Mouse (Mus musculus): ENCODE measurements around the gene Dchs2. TPM values are rescaled to one million over a fixed set of nuclear protein-coding genes. Genes with fewer than 3 reads are reported as not detected.
"Not testable (repeated sequence)": the region's sequence is repeated elsewhere in the genome, so short reads cannot be mapped to it uniquely, and the experiment has no call there.

Dchs2 gene
- polyA plus RNA-seq, 1 experiment from 2014 or later, result 0.02 TPM

DNA sequence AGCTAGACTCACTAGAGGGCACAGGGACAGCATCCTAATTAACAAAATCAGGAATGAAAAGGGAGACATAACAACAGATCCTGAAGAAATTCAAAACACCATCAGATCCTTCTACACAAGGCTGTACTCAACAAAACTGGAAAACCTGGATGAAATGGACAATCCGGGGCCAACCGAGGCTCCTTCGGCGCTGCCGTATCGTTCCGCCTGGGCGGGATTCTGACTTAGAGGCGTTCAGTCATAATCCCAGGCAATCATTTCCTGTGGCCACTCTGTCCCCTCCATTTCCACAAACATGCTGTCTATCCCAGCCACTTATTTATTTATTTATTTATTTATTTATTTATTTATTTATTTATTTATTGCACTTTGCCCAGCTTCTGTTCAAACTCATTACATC is 3.8 kb upstream of the Dchs2 start:
- H3K9me3 ChIP-seq (replicated peaks); ATAC-seq; H3K4me2 ChIP-seq; H3K36me3 ChIP-seq; H3K4me3 ChIP-seq; H3K4me1 ChIP-seq; H3K27ac ChIP-seq; H3K9ac ChIP-seq: not testable (repeated sequence)
- 85% methylated on average over 9 of the region's 9 CpGs for WGBS (ENCODE audit: insufficient replicate concordance)
- peaks cover 47% of the 10 kb centered on the region for H3K27me3 ChIP-seq (replicated peaks)

DNA sequence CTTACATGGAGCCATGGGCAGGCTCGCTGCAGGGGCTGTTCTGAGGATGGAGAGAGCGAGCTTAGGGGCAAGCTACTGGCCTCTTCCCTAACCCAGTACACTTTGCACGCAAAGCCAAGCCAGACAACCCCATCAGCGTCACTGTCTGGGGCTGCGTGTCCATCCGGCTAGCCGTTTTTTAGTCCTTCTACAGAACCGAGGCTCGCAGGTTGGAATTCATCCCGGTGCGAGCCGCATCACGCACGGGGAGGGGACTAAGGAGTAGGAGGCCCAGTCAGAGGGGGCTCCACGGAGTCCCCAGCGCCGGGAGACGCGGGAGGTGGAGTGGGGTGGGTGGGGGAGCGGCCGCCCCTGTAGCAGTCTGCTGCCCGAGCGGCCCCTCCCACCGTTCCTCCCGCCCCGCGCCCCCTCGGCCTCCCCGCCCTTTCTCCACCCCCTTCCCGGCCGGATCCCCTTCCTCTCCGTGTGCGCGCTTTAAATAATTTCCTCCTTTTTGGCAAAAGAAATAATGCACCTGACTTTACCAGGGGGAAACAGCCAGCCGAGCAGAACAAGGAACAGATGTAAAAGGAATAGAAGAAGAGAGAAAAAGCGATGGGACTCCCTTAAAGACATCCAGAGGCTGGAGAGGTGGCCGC is 541 bp upstream of the Dchs2 start:
- Histone ChIP-seq H3K9me3 (replicated peaks) (no peaks in the 10 kb centered on the region), H3K27ac (no peak overlapping the region), H3K4me2 (peak overlapping the region; percentile 67), H3K9ac (no peak overlapping the region), H3K4me1 (no peaks in the 10 kb centered on the region), H3K27me3 (replicated peaks) (peaks cover 71% of the 10 kb centered on the region), H3K4me3 (peak overlapping the region; percentile 43), H3K36me3 (no peaks in the 10 kb centered on the region)
- no peak for ATAC-seq
- WGBS (ENCODE audit: insufficient replicate concordance), result 2% methylated on average over 36 of the region's 37 CpGs

DNA sequence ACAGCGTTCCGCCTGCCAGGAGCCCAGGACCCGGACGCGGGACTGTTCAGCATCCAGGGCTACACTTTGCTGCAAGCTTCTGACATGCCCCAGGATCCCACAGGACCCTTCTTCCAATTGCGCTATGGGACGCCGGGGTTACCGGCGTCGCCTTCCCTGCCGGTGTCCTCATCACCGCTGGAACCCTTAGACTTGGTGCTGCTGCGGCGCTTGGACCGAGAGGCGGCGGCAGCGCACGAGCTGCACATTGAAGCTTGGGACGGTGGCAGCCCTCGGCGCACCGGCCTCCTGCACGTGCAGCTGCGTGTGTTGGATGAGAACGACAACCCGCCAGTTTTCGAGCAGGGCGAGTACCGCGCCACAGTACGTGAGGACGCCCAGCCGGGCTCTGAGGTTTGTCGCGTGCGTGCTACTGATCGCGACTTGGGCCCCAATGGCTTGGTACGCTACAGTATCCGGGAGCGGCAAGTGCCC is 738 bp downstream of the Dchs2 start:
- H3K4me3 ChIP-seq, result peak overlapping the region; percentile 43
- no peaks in the 10 kb centered on the region for H3K36me3 ChIP-seq
- H3K4me1 ChIP-seq, result no peaks in the 10 kb centered on the region
- H3K27ac ChIP-seq, result no peak overlapping the region
- no peaks in the 10 kb centered on the region for H3K9me3 ChIP-seq (replicated peaks)
- no peak for ATAC-seq
- 2% methylated on average over 43 of the region's 43 CpGs for WGBS (ENCODE audit: insufficient replicate concordance)
- peaks cover 71% of the 10 kb centered on the region for H3K27me3 ChIP-seq (replicated peaks)
- no peak overlapping the region for H3K9ac ChIP-seq
- H3K4me2 ChIP-seq, result peak overlapping the region; percentile 67

DNA sequence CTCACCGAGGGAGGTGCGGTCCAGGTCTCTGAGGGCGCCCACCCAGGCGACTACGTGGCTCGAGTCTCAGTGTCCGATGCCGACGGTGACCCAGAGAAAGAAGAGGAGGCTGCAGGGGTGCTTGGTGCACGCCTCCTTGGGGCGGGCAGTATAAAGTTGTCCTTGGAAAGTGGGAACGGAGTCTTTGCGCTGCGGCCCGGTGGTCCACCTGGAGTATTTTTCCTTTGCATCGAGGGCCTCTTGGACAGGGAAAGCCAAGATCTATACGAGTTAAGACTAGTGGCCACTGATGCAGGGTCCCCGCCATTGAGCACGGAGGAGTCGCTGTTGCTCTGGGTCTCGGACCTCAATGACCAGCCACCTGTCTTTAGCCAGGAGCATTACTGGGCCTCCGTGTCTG is 1.4 kb downstream of the Dchs2 start:
- Histone ChIP-seq H3K9ac (no peak overlapping the region), H3K4me2 (peak overlapping the region; percentile 67; the same call in 1 of the 2 replicates), H3K36me3 (no peaks in the 10 kb centered on the region), H3K27me3 (replicated peaks) (peaks cover 71% of the 10 kb centered on the region), H3K4me3 (no peak overlapping the region), H3K27ac (no peak overlapping the region), H3K4me1 (no peaks in the 10 kb centered on the region), H3K9me3 (replicated peaks) (no peaks in the 10 kb centered on the region)
- no peak for ATAC-seq
- WGBS (ENCODE audit: insufficient replicate concordance), result 5% methylated on average over 22 of the region's 22 CpGs

DNA sequence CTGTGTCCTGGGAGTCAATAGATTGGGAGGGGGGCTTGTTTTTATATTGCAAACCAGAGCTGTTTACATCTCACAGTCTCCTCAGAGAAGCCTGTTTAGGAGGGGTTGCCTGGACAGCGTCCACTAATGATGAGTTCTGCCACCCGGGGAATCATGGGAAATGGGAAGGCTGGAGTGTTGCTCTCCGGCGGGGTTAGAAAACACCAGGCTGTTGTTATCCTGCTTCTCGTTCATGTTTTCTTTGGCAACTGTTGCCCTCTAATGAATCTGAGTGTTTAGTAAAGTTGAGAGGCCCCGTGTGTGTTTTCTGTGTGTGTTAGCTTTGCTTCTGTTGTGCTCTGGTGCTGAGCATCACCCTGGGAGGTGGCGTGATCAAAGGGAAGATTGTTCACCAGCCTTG is 8.7 kb downstream of the Dchs2 start:
- Histone ChIP-seq H3K4me3 (no peak overlapping the region), H3K27me3 (replicated peaks) (0 out of 2 replicates have a peak, but pooled peaks cover 3% of the 10 kb centered on the region), H3K4me2 (no peak overlapping the region), H3K27ac (no peak overlapping the region), H3K36me3 (no peaks in the 10 kb centered on the region), H3K9ac (no peak overlapping the region), H3K9me3 (replicated peaks) (no peaks in the 10 kb centered on the region), H3K4me1 (no peaks in the 10 kb centered on the region)
- 63% methylated on average over 7 of the region's 7 CpGs for WGBS (ENCODE audit: insufficient replicate concordance)
- no peak for ATAC-seq

DNA sequence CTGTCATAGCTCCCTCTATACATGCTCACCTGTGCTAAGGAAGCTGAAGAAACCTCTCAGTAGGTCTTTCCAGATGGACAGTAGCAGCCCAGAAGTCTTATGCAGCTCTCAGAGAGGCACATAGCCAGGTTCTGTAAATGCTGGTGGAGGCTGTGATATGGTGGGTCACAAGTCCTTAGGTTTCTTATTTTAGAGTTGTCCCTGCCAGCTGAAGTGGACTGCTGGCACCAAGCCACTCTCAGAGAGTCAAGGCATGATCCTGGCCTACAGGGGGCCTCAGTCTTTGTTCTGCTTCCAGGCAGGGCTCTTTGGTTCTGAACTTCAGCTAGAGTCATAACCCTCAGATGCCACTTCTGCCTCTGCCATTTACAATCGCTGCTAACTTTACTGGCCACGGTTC is 11.1 kb downstream of the Dchs2 start:
- 62% methylated on average over 2 of the region's 2 CpGs for WGBS (ENCODE audit: insufficient replicate concordance)

DNA sequence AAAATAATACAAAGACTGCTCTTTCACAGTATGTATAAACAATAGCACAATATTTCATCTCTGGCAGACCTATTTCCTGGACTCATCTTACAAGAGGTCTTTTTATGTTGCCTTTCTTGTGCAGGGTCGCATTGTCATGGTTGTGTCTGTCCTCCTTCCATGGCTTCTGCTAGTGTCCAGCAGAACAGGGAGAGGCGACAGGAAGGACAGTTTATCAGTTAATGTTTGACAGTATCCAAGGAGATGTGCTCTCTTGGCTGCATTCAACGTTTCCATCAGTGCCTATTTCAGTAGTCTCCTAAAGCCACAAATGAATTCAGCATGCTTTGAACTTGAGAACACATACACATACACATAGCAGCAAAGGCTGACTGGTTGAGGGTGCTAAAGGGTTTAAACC is 17.9 kb downstream of the Dchs2 start:
- no peak overlapping the region for H3K9ac ChIP-seq
- H3K4me3 ChIP-seq, result no peak overlapping the region
- H3K4me1 ChIP-seq, result no peaks in the 10 kb centered on the region
- 0 out of 2 replicates have a peak, but pooled peaks cover 4% of the 10 kb centered on the region for H3K27me3 ChIP-seq (replicated peaks)
- H3K27ac ChIP-seq, result no peak overlapping the region
- no peak overlapping the region for H3K4me2 ChIP-seq
- no peak for ATAC-seq
- no peaks in the 10 kb centered on the region for H3K9me3 ChIP-seq (replicated peaks)
- H3K36me3 ChIP-seq, result no peaks in the 10 kb centered on the region
- 33% methylated on average over 3 of the region's 3 CpGs for WGBS (ENCODE audit: insufficient replicate concordance)

More for the DNA sequence above, 11.1 kb downstream of the Dchs2 start:
- no peak for ATAC-seq
- H3K36me3 ChIP-seq, result no peaks in the 10 kb centered on the region
- H3K9me3 ChIP-seq (replicated peaks), result no peaks in the 10 kb centered on the region
- no peak overlapping the region for H3K4me2 ChIP-seq
- H3K27me3 ChIP-seq (replicated peaks), result no peaks in the 10 kb centered on the region
- no peak overlapping the region for H3K9ac ChIP-seq
- H3K27ac ChIP-seq, result no peak overlapping the region
- H3K4me3 ChIP-seq, result no peak overlapping the region
- no peaks in the 10 kb centered on the region for H3K4me1 ChIP-seq

DNA sequence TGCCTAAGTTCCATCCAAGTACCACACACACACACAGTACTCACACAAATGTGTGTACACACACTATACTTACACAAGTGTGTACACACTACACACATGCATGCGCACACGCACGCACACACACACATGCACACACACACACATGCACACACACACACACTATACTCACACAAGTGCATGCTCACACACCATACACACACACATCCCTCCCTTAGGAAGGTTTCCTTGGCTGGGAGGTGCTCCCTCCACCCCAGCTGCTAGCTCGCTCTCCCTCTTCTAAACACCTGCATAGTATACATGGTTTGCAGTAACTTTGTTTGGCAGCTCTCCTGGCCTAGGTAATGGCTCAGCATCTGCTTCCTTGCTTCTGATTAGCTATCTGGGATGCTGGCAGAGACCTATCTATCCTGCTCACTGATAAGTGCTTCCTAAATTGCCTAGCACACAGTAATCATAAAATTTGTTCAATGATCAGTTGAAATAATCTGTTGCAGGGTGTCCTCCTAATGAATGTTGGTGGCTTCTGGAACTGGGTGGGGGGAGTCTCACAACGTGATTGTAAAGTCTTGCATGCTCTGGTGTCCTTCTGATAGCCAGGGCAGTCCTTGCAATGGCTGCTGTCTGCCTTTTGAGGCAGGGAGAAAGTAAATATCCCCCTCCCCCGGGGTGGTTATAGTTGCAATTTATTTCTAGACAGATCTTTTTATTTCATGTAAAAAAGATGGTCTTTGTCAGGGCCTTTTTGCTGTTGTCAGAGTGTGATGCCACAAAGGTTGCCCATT is 19.7 kb downstream of the Dchs2 start:
- no peak for ATAC-seq

DNA sequence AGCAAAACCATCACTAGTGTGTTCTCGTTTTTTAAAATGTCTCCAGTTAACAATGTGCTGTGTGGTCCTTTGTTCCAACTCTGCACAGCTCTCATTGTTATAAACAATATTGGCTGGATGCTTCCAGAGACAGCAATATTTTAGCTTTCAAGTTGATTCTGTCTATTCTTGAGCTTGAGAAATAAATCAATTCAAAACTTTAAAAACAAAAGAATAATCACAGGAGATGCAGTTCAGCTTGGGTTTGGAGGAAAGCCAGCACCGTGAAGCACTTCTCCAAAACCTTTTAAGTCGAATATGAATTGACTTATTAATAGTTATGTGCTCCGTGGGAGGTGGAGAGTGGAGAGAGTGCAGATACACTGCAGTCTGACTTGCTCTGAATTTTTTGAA is 20.3 kb downstream of the Dchs2 start:
- Histone ChIP-seq H3K4me1 (no peaks in the 10 kb centered on the region), H3K27me3 (replicated peaks) (0 out of 2 replicates have a peak, but pooled peaks cover 4% of the 10 kb centered on the region), H3K36me3 (no peaks in the 10 kb centered on the region), H3K27ac (no peak overlapping the region), H3K4me3 (no peak overlapping the region), H3K9me3 (replicated peaks) (no peaks in the 10 kb centered on the region), H3K4me2 (no peak overlapping the region), H3K9ac (no peak overlapping the region)
- WGBS (ENCODE audit: insufficient replicate concordance), result 44% methylated on average over 4 of the region's 4 CpGs
- no peak for ATAC-seq

More for the DNA sequence above, 19.7 kb downstream of the Dchs2 start:
- no peaks in the 10 kb centered on the region for H3K36me3 ChIP-seq
- no peak overlapping the region for H3K9ac ChIP-seq
- no peak overlapping the region for H3K4me3 ChIP-seq
- no peak overlapping the region for H3K27ac ChIP-seq
- H3K27me3 ChIP-seq (replicated peaks), result 0 out of 2 replicates have a peak, but pooled peaks cover 4% of the 10 kb centered on the region
- H3K4me1 ChIP-seq, result no peaks in the 10 kb centered on the region
- no peak overlapping the region for H3K4me2 ChIP-seq
- 67% methylated on average over 6 of the region's 6 CpGs for WGBS (ENCODE audit: insufficient replicate concordance)
- no peaks in the 10 kb centered on the region for H3K9me3 ChIP-seq (replicated peaks)

DNA sequence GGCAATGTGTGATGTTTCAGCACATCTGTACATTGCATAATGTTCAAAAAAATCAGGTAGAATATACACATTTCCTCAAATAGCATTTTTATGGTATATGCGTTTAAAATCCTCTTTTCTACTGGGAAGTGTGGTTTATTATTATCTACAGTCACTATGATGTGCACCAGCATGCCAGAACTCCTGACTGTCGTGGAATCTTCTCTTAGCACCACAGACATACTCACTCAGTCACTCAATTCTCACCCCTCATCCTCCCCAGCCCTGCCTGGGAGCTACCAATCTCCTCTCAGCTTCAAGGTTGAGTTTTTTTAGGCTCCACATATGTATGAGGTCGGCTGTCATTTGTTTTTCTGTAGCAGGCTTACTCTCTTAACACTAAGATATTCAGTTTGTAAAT is 20.8 kb downstream of the Dchs2 start:
- Histone ChIP-seq H3K27me3 (replicated peaks) (0 out of 2 replicates have a peak, but pooled peaks cover 4% of the 10 kb centered on the region), H3K4me1 (no peaks in the 10 kb centered on the region), H3K4me2 (no peak overlapping the region), H3K9ac (no peak overlapping the region), H3K4me3 (no peak overlapping the region), H3K9me3 (replicated peaks) (no peaks in the 10 kb centered on the region), H3K27ac (no peak overlapping the region), H3K36me3 (no peaks in the 10 kb centered on the region)
- no peak for ATAC-seq
- 48% methylated on average over 3 of the region's 3 CpGs for WGBS (ENCODE audit: insufficient replicate concordance)

DNA sequence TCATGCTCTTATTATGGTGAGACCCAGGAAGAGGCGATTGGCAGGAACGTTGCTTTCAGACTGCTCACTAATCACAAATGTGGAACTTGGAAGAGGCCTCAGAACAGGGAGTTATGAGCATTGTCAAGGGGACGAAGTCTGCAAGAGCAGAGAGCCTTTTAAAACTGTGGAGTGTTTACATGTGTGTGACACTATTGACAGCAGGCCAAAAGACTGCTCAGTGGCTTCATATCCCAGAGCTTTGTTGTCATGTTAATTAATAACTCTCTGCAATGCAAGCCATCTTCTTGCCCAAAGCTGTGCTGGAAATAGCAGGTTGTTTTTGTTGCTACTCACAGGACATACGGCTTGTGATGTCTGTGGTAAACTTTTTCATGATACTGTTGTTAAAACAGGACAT is 27.9 kb downstream of the Dchs2 start:
- H3K9me3 ChIP-seq (replicated peaks), result no peaks in the 10 kb centered on the region
- H3K27ac ChIP-seq, result no peak overlapping the region
- no peak overlapping the region for H3K9ac ChIP-seq
- WGBS (ENCODE audit: insufficient replicate concordance), result 41% methylated on average over 4 of the region's 4 CpGs
- no peaks in the 10 kb centered on the region for H3K27me3 ChIP-seq (replicated peaks)
- ATAC-seq, result no peak
- H3K4me3 ChIP-seq, result no peak overlapping the region
- no peak overlapping the region for H3K4me2 ChIP-seq
- no peaks in the 10 kb centered on the region for H3K4me1 ChIP-seq
- H3K36me3 ChIP-seq, result no peaks in the 10 kb centered on the region

DNA sequence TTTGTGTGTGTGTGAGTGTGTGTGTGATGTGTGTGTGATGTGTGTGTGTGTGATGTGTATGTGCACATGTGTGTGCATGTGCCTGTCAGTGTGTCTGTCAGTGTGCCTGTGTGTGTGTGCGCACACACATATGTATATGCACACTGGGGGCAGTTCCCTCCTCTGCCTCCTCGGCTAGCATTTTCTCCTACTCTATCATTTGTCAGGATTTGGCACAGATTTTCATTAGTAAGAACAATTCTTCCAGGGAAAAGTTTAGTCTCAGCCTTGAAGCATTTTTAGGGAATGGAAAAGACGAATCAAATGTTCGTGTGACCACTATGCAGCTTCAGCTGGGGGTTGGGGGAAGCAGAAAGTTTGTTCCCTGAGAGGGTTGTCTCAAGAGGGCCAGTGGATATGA is 28.4 kb downstream of the Dchs2 start:
- Histone ChIP-seq H3K4me3 (no peak overlapping the region), H3K4me1 (no peaks in the 10 kb centered on the region), H3K9ac (no peak overlapping the region), H3K9me3 (replicated peaks) (no peaks in the 10 kb centered on the region), H3K27ac (no peak overlapping the region), H3K27me3 (replicated peaks) (no peaks in the 10 kb centered on the region), H3K4me2 (no peak overlapping the region), H3K36me3 (no peaks in the 10 kb centered on the region)
- ATAC-seq, result no peak
- 56% methylated on average over 4 of the region's 4 CpGs for WGBS (ENCODE audit: insufficient replicate concordance)
